Mouse (Mus musculus): ENCODE measurements at regions not wholly inside any gene's neighbourhood (a gene's known extent, or its start where the extent isn't known, plus 50 kb on each side); places are given as distances from the start of the nearest gene placed in this dataset.

GRCm38 (mm10) chr7:71471658-71472383, 120.5 kb upstream of the Gm10295 start:
- TF ChIP-seq EP300 (IDR thresholded peaks at IDR 0.05) (no peak; the same call in 1 of the 2 replicates), CTCF (IDR thresholded peaks at IDR 0.05) (no peak)
- Histone ChIP-seq H3K4me3 (ENCODE audit: low read depth, low read length) (no peak overlapping the region), H3K4me1 (ENCODE audit: insufficient read depth, low read depth, low read length) (peaks cover 9% of the 10 kb centered on the region; the same call in 1 of the 2 replicates), H3K36me3 (ENCODE audit: insufficient read depth, low read length) (no peaks in the 10 kb centered on the region), H3K9ac (replicated peaks; ENCODE audit: low read depth) (no peak overlapping the region), H3K4me2 (replicated peaks; ENCODE audit: low read depth, low read length) (peak overlapping the region; percentile 6; the same call in 1 of the 2 replicates), H3K27me3 (replicated peaks; ENCODE audit: insufficient read depth, low read length) (no peaks in the 10 kb centered on the region), H3K9me3 (ENCODE audit: low read length) (no peaks in the 10 kb centered on the region), H3K27ac (ENCODE audit: low read length) (peak overlapping the region; percentile 60)
- peak; percentile 54 for DNase-seq (ENCODE audit: low spot score)
- WGBS, result 12% methylated on average over 18 of the region's 18 CpGs
- ATAC-seq, result peak; percentile 65

DNA sequence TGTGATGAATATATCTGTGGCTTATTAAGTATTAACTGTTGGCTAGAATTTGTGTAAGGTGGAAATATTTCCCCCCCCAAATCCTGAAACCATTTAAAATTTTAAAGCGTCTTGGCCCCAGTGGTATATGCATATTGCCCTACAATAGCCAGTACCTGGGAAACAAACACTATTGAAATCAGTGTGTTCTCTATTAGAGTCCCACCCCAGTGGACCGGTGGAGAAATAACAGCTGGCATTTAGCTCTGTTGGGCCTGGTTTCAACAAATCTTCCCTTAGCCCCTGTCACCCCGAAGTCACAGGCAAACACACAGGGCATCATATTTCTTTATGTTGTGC, 120.0 kb upstream of the Gm10295 start:
- TF ChIP-seq CTCF (IDR thresholded peaks at IDR 0.05) (no peak), EP300 (IDR thresholded peaks at IDR 0.05) (no peak)
- peak overlapping the region; percentile 60; the same call in 1 of the 2 replicates for H3K27ac ChIP-seq (ENCODE audit: low read length)
- 20% methylated on average over 3 of the region's 3 CpGs for WGBS
- peaks cover 9% of the 10 kb centered on the region; the same call in 1 of the 2 replicates for H3K4me1 ChIP-seq (ENCODE audit: insufficient read depth, low read depth, low read length)
- ATAC-seq, result peak; percentile 12; the same call in 1 of the 2 replicates
- DNase-seq (ENCODE audit: low spot score), result no peak
- no peak overlapping the region for H3K9ac ChIP-seq (replicated peaks; ENCODE audit: low read depth)
- H3K9me3 ChIP-seq (ENCODE audit: low read length), result no peaks in the 10 kb centered on the region
- H3K36me3 ChIP-seq (ENCODE audit: insufficient read depth, low read length), result no peaks in the 10 kb centered on the region
- H3K4me3 ChIP-seq (ENCODE audit: low read depth, low read length), result no peak overlapping the region
- H3K4me2 ChIP-seq (replicated peaks; ENCODE audit: low read depth, low read length), result 0 out of 2 replicates have a peak overlapping the region, but pooled peaks have one; percentile 6
- H3K27me3 ChIP-seq (replicated peaks; ENCODE audit: insufficient read depth, low read length), result no peaks in the 10 kb centered on the region

DNA sequence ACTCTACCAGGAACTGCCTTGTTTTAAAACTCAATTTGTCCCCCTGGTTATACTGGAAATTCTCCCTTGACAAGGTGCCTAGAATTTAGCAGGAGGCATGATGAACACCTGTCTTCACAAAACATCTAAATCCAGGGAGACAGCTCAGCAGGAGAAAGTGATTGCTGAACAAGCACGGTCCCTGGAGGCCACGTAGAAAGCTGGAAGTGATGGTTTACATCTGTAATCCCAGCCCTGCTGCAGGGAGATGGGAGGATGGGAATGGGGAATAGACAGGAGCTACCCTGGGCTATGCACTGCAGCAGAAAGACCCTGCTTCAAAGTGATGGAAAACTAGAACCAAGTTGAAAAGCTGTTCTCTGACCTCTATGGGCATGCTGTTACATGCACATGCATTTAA, 119.1 kb upstream of the Gm10295 start:
- H3K27ac ChIP-seq (ENCODE audit: low read length), result no peak overlapping the region
- no peaks in the 10 kb centered on the region for H3K9me3 ChIP-seq (ENCODE audit: low read length)
- H3K36me3 ChIP-seq (ENCODE audit: insufficient read depth, low read length), result no peaks in the 10 kb centered on the region
- DNase-seq (ENCODE audit: low spot score) (no peak), ATAC-seq (no peak)
- H3K27me3 ChIP-seq (replicated peaks; ENCODE audit: insufficient read depth, low read length), result no peaks in the 10 kb centered on the region
- TF ChIP-seq CTCF (IDR thresholded peaks at IDR 0.05), result no peak
- no peak for TF ChIP-seq EP300 (IDR thresholded peaks at IDR 0.05)
- no peak overlapping the region for H3K4me2 ChIP-seq (replicated peaks; ENCODE audit: low read depth, low read length)
- peaks cover 9% of the 10 kb centered on the region; the same call in 1 of the 2 replicates for H3K4me1 ChIP-seq (ENCODE audit: insufficient read depth, low read depth, low read length)
- no peak overlapping the region for H3K4me3 ChIP-seq (ENCODE audit: low read depth, low read length)
- H3K9ac ChIP-seq (replicated peaks; ENCODE audit: low read depth), result no peak overlapping the region
- WGBS, result 33% methylated on average over 2 of the region's 2 CpGs

- Histone ChIP-seq H3K4me1 (ENCODE audit: insufficient read depth, low read depth, low read length) (peaks cover 9% of the 10 kb centered on the region; the same call in 1 of the 2 replicates), H3K9me3 (ENCODE audit: low read length) (no peaks in the 10 kb centered on the region), H3K4me2 (replicated peaks; ENCODE audit: low read depth, low read length) (no peak overlapping the region), H3K27ac (ENCODE audit: low read length) (no peak overlapping the region), H3K9ac (replicated peaks; ENCODE audit: low read depth) (no peak overlapping the region), H3K36me3 (ENCODE audit: insufficient read depth, low read length) (no peaks in the 10 kb centered on the region), H3K4me3 (ENCODE audit: low read depth, low read length) (no peak overlapping the region), H3K27me3 (replicated peaks; ENCODE audit: insufficient read depth, low read length) (no peaks in the 10 kb centered on the region)
- TF ChIP-seq EP300 (IDR thresholded peaks at IDR 0.05), result no peak
- TF ChIP-seq CTCF (IDR thresholded peaks at IDR 0.05), result no peak
- ATAC-seq, result no peak
- 80% methylated on average over 4 of the region's 4 CpGs for WGBS
- no peak for DNase-seq (ENCODE audit: low spot score)
Measured at GRCm38 (mm10) chr7:71469951-71470350, 118.7 kb upstream of the Gm10295 start.

DNA sequence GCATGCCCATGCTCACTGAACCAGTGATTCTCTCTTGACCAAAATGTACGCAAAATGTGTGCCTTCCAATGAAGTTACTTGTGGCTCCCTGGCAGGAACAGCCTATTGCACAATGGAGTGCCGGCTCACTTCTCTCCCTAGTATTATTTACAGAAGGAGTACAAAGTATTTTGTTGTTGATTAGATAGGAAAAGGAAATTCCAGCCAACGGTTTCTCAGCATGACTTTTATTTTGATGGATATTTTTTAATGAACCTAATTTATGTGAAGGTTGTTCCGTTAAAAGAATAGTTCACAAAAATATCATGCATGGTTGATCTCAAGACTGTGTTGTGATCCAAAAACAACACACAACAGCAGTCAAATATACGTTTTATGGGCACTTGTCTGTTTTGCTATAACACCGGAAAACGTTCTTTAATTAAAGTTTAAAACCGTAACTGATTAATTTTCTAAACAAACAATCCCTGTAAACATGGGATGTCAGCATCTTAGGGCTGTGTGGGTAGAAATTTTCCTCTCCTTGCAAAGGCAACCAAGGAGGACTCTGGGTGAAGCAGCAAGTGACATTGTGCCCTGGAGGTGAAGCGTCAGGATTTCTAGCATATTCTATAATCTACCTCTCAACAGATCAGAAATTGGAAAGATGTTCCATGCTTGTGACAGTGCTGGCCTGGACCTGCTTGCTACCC, 116.3 kb upstream of the Gm10295 start:
- H3K4me1 ChIP-seq (ENCODE audit: insufficient read depth, low read depth, low read length), result peaks cover 9% of the 10 kb centered on the region; the same call in 1 of the 2 replicates
- 35% methylated on average over 9 of the region's 9 CpGs for WGBS
- no peaks in the 10 kb centered on the region for H3K9me3 ChIP-seq (ENCODE audit: low read length)
- H3K27me3 ChIP-seq (replicated peaks; ENCODE audit: insufficient read depth, low read length), result no peaks in the 10 kb centered on the region
- H3K36me3 ChIP-seq (ENCODE audit: insufficient read depth, low read length), result no peaks in the 10 kb centered on the region
- ATAC-seq (peak; percentile 53; the same call in 1 of the 2 replicates), DNase-seq (ENCODE audit: low spot score) (peak; percentile 79)
- H3K4me3 ChIP-seq (ENCODE audit: low read depth, low read length), result no peak overlapping the region
- no peak overlapping the region for H3K9ac ChIP-seq (replicated peaks; ENCODE audit: low read depth)
- TF ChIP-seq CTCF (IDR thresholded peaks at IDR 0.05) (no peak), EP300 (IDR thresholded peaks at IDR 0.05) (peak; percentile 87)
- H3K27ac ChIP-seq (ENCODE audit: low read length), result no peak overlapping the region
- H3K4me2 ChIP-seq (replicated peaks; ENCODE audit: low read depth, low read length), result no peak overlapping the region

GRCm38 (mm10) chr7:71464127-71464526, 112.8 kb upstream of the Gm10295 start:
- H3K9me3 ChIP-seq (ENCODE audit: low read length), result no peaks in the 10 kb centered on the region
- H3K27ac ChIP-seq (ENCODE audit: low read length), result no peak overlapping the region
- peaks cover 6% of the 10 kb centered on the region; the same call in 1 of the 2 replicates for H3K4me1 ChIP-seq (ENCODE audit: insufficient read depth, low read depth, low read length)
- DNase-seq (ENCODE audit: low spot score) (peak; percentile 65), ATAC-seq (peak; percentile 75)
- no peaks in the 10 kb centered on the region for H3K36me3 ChIP-seq (ENCODE audit: insufficient read depth, low read length)
- H3K27me3 ChIP-seq (replicated peaks; ENCODE audit: insufficient read depth, low read length), result no peaks in the 10 kb centered on the region
- no peak overlapping the region for H3K4me3 ChIP-seq (ENCODE audit: low read depth, low read length)
- TF ChIP-seq EP300 (IDR thresholded peaks at IDR 0.05), result peak; percentile 89
- TF ChIP-seq CTCF (IDR thresholded peaks at IDR 0.05), result no peak
- no peak overlapping the region for H3K4me2 ChIP-seq (replicated peaks; ENCODE audit: low read depth, low read length)
- H3K9ac ChIP-seq (replicated peaks; ENCODE audit: low read depth), result no peak overlapping the region

Data from lung, postnatal 0 days (tissue).